Mouse (Mus musculus) megakaryocyte, adult 5-6 weeks (primary cell): ENCODE results near the gene Tpcn1. TPM values are rescaled to one million over a fixed set of nuclear protein-coding genes. Genes with fewer than 3 reads are reported as not detected.
A peak's percentile ranks its signal among the peaks of the same experiment; 100 is the strongest.
"Not testable (repeated sequence)": the region's sequence is repeated elsewhere in the genome, so short reads cannot be mapped to it uniquely, and the experiment has no call there.

Experiments used
- ATAC-seq: 2 replicates; pipeline ENCODE4 v1.8.0; 2016; ENCODE audit warnings: mild to moderate bottlenecking, inconsistent platforms; ENCODE audit not compliant: poor library complexity, severe bottlenecking
- total RNA-seq, 2 experiments: library from RNA; stranded (forward) in 1 of 2; stranded (reverse) in 1 of 2; fragments of 153-499, 151-499 nt in 1 of 2; fragments of 221-1000, 200-1000 nt in 1 of 2; gene quantifications; 2 replicates each; pipeline versions ENCODE4 v1.2.3 to v1.2.4; 2015 to 2017

Tpcn1 gene
- total RNA-seq, 2 experiments from 2014 or later, result 15.8 to 38.3 TPM

DNA sequence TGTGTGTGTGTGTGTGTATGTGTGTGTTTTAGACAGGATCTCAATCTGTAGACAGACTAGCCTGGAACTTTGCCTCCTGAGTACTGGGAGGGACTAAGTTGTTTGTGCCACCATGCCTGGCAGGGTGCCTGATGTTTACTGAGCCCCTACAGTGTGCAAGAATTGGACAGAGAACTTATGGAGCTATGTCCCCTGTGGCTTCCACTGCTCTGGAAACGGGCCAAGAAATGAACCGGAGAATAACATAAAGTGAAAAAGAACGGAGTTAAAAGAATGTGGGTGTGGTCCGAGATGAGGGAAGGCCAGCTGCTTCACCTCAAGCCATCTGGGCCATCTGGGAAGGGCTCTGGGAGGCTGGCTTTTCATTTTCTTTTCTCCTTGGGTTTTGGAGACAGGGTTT, 73.7 kb downstream of the Tpcn1 start:
- no peak for ATAC-seq

DNA sequence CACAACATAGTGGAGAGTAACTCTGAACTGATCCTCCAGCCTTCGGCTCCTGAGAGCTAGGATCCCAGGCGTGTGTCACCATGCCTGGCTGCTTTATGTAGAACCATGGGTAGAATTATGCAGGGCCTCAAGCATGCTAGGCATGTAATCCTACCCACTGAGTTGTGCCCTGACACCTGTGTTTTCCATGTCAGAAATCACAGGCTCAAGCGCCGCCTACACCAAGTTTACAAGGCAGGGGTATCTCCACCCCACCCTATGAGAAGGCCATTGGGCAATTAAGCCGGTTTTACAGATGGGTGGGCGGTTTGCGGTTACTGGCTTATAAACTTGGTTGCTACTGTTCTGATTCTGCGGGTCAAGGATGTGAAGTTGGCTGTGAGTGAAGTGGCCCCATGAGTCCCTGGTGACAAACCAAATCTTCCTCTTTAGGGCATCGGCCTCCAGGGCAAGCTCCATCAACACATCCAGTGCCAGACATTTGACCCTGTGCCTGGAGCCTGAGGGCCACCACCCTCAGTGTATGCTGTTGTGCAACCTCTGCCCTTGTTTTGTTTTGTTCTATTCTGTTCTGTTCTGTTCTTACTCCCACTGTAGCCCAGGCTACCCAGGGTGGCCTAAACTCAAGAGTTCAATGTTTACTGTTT, 74.3 kb downstream of the Tpcn1 start:
- ATAC-seq, result no peak

DNA sequence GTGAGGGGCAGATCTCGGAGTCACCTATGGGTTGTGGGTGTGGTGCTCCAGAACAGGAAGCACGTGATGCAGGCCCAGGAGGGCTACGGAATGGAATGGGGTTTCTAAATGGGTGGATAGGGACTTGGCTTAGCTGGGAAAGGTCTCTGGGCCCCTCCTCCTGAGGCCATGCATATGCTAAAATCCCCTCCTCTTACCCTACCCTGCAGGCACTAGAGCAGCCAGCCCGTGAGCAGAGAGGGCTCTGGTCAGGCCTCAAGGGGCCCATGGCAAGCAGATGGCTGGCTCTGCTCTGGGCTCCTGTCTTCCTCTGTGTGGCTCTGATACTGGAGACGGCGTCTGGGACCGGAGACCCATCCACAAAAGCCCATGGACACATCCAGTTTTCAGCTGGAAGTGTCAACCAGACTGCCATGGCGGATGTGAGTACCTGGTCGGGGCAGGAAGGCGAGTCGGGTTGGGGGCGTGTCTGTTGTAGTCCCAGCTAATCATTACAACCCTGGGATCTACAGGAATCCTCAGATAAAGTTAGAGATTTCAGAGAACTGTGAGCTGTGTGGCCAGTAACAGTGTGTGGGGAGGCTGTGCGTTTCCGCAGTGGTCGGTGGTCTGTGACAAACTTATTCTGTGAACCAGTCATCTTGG, 75.4 kb downstream of the Tpcn1 start:
- no peak for ATAC-seq

DNA sequence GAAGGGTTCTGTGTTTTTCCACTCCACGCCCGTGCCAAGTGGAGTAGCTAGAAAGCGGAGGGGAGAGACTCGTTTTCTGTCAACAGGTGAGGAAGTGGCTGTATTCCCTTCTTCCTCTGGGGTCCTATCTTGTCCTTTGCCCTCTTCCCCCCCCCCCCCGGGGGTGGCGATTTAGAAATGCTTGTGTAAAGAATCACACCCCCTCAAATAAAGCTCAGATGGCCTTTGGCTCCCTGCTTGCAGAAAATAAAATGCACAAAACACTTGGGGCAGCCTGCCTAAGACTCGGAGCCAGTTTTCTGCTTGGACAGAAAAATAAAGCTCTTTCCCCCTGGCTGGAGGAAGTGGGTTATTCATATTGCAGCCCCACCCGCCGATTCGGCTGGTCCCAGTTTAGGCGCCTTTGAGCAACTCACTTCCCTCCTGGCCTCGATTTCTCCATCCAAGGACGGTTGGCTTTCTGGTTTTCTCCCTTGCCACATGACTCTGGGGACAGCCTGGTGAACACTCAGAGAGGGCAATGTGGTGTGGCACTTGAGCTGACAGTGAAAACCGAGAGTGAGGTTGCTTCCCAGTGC, 76.7 kb downstream of the Tpcn1 start:
- peak; percentile 57 for ATAC-seq

DNA sequence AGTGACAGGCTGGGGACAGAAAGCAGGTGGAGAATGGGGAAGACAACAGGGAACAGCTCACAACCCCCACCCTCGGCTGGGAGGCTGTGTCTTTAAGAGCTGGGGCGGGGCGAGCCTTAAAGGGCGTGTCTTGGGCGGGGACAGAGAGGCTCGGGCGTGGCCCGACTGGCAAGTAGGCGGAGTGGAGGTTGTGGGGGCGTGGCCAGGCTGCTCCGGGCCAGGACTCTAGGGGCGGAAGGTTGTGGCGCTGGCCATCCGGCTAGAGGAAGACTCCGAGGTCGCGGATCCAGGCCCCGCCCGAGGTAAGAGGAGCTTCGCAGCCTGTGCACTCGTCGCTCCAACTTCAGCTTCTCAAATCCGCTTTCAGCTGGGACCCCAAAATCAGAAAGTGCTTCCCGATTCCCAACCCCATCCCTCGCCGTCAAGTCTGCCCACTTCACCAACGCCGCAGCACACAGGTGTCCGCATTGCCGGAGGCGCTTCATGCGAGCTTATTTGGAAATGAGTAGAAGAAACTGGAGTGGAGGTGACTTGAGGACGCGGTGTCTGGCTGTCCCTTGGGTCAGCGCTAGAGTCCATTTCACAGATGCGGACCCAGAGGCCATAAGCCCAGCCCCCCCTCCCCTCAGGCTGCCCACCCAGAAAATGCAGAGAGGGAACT, 77.4 kb downstream of the Tpcn1 start, which contains the start of gene Slc8b1:
Slc8b1 (plus strand) TSS at position 187 of the 661 bp plus-strand sequence.
- ATAC-seq, result peak; percentile 91

DNA sequence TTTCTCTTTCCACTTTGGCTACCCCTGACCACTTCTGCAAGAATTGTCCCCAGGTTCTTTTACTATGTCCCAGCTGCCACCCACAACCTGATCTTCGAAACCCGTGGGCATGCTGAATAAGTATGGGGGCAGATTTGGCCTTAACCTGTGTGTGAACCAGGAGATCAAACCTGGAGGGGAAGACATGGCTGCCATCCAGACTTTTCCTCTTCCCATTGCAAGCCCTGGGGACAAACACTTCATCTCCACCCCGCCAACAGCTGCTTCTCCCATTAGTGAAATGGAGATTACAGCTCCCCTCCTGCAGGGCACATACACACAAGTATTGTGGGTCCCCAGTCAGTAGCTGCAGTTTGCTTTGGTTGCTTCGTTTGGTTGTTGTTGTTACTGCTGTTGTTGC, 81.2 kb downstream of the Tpcn1 start:
- ATAC-seq, result no peak

DNA sequence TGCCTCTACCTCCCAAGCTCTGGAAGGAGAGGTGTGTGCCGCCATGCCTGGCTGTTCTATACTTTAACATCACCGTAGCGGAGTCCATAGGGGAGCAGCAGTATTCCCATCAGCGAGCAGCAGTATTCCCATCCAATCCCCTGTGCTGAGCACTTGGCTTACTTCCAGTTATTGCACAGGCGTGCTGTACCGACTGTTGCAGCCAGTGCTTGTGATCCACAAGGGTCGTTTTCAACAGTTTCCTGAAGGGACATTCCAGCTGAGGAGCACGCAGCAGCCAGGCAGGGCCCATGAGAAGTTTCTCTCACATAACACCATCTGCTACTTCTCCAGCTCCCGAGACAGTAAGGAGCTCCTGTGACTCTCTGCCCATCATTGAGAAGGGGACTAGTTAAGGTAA, 82.0 kb downstream of the Tpcn1 start:
- ATAC-seq, result no peak

DNA sequence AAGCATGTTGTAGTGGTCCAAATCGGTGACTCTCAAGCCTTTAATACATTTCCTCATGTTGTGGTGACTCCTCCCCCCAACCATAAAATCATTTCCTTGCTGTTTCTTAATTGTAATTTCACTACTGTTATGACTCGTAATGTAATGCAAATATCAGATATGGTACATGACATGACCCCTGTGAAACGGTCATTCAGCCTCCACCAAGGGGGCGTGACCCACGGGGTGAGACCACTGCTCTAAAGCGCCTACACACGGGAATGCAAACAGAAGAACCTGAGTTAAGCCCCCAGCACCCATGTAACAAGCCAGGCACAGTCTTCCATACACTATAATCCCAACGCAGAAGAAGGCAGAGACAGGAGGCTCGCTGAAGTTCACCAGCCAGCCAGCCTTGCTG, 82.7 kb downstream of the Tpcn1 start:
- ATAC-seq, result no peak

DNA sequence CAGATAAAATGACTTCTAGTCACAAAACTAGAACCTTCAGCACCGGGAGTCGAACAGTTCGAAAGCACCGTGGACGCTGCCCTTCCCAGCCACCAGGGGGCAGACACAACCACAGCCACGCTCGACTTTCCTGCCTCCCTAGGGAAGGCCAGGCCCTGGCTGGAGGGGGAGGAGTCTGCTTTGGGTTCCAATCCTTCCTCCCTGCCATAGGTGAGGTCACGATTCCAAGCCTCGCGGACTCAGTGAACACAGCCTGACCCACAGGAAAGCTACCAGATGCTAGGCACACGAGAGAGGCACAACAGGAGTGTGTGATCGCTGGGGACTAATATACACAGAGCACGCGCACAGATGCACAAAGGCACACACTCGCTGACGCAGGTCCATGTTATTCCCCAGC, 83.1 kb downstream of the Tpcn1 start:
- peak; percentile 89 for ATAC-seq

DNA sequence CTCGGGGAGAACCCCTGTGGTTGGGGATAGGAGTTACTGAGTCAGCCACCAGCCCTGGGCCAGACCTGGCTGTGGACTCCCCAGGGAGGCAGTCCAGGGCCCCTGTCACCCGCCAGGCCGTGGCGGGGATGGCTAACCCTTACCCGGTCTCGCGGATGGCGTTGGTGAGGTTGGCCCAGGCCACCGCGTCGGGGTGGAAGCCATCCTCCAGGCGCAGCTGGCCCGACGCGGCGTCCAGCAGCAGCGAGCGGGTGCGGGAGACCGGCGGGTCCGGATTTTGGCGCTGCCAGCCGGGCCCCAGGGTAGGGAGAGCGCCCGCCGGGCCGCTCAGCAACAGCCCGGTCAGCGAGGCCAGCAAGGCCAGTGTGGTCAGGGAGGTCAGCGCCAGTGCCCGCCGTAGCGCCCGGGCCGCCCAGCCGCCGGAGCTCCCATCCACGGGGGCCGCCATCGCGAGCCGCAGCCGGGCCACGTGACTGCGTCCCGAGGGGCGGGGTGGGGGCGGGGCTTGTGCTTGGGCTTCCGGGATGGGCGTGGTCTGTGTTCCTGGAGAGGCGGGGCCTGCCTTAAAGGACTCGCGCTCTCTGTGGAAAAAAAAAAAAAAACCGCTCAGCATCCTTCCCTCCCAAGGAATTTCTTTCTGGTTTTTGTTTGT, 85.2 kb downstream of the Tpcn1 start, which contains the start of gene Plbd2:
Plbd2 (minus strand) TSS at position 482 of the 652 bp plus-strand sequence.
- ATAC-seq, result peak; percentile 76

DNA sequence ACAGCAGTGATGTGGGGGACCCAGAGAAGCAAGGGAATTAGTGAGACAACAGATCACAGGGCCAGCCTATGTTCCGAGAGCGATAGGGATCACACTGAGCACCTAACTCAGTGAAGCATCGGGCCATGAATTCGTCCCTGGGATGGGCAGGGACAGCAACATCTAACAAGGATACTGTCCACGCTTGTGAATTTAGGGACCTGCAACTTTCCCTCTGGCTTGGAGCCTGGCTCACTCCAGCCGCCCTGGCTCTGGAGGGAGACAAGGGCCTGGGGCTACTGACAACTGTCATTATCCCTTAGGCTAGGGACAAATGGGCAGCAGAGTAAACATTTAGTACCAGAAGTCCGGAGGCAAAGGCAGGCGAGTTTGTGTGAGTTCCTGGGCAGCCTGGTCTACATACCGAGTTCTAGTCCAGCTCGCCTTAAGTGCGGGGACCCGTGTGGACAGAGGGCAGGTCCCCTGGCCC, 85.8 kb downstream of the Tpcn1 start:
- ATAC-seq, result no peak

DNA sequence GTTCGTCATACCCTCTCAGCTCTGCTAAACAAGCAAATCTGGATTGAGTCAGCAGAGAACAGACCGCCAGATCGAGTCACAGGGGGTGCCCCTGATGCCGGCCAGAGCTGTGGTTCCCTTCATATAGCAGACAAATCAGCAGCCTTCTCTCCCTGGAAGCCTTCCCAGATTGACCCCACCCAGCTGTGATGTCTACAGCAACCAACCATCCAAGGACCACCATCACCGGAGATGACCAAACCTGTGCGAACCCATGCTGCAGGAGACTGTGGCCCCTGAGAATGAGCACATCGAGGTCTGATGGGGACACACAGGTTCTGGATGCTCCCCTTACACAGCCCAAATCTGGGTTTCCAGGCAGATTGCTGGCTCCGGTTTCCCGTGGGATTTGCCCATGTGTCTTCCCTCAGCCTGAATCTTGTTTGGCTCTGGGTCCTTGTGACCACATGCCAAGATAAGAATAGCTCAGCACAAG, 86.3 kb downstream of the Tpcn1 start:
- no peak for ATAC-seq

DNA sequence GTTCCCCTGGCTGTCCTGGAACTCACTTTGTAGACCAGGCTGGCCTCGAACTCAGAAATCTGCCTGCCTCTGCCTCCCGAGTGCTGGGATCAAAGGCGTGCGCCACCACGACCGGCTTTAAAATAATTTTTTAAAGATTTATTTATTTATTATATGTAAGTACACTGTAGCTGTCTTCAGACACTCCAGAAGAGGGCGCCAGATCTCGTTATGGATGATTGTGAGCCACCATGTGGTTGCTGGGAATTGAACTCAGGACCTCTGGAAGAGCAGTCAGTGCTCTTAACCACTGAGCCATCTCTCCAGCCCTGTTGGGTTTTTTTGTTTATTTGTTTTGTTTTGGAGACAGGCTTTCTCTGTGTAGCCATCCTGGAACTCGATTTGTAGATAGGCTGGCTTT, 87.9 kb downstream of the Tpcn1 start:
- not testable (repeated sequence) for ATAC-seq

DNA sequence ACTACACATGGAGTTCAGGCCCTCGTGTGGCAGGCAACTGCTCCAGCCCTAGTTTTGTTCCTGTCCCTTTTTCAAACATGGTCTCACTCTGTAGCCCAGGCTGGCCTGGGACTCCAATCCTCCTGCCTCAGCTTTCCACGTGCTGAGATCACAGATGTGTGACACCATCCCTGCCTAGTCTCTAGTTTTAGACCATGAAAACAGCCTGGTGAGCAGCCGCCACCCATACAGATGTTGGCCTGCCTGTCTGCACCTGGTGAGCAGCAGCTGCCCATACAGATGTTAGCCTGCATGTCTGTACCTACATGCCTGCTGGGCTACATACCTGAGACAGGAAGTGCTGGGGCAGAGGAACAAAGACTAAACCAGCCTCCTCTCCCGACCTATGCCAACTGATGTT, 89.3 kb downstream of the Tpcn1 start:
- no peak for ATAC-seq

DNA sequence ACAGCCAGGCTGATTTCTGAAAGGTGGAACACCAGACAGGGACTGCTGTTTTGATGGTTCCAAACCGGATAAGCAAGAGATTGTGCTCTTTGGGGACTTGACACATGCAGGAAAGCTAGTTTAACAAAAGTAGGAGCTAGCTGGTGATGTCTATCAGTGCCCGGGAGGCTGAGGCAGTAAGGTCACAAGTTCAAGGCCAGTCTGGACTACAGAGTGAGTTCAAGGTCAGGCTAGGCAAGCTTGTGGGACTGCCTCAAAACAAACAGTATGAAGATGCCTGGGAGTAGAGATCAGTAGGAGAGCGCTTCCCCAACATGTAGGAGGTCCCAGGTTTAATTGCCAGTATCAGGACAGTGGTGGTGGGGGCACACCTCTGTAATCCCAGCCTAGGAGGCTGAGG, 91.4 kb downstream of the Tpcn1 start:
- no peak for ATAC-seq

DNA sequence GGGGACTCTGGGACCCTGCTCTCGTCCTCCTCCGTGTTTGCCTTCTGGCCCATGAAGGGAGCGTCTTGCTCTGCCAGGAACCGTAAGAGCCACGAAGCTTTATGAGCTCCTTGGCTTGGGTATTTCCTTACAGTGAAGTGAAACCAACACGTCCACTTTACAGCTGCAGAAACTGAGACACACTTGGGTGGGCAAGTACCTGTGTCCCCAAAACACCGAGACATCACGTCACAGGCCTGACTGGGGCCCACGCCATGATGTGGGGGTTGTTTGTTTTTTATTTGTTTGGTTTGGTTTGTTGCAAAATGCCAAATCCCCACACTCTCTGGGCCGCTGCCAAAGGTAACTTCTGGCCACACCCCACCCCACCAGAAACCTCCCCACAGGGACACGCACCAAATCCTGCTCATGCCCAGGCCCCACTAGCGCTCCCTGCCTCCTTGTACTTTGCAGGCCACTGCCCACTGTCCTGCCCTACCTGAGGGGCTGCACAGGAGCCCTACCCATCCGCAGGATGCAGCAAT, 92.7 kb downstream of the Tpcn1 start:
- no peak for ATAC-seq

DNA sequence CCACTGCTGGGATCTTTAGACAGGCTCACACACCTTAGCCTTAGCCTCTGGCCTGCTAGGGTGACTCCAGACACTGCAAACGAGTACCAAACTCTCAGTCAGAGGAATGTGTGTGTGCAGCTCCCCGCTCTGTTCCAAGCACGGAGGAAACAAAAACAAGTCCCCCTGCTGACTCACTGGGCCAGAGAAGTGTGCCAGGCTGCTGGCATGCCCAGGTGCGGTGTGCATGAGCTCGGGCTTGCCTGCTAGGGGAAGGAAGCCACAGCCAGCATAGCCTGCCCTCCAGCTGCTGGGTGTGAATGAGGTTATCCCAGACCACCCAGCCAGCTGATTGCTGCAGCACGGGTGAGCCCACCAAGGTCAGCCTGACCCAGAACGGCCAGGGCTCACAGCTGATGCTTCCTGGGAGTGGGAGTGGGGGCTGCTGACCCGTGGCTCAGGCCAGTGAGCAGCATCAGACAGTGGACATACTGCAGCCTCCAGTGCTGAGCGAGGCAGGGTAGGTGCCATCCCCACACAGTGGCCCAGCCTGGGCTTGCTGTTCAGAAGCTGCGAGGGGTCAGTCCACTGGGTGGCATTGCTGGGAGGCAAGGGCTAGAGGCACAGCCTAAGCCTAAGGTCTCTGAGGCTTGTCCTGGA, 93.3 kb downstream of the Tpcn1 start:
- ATAC-seq, result no peak

DNA sequence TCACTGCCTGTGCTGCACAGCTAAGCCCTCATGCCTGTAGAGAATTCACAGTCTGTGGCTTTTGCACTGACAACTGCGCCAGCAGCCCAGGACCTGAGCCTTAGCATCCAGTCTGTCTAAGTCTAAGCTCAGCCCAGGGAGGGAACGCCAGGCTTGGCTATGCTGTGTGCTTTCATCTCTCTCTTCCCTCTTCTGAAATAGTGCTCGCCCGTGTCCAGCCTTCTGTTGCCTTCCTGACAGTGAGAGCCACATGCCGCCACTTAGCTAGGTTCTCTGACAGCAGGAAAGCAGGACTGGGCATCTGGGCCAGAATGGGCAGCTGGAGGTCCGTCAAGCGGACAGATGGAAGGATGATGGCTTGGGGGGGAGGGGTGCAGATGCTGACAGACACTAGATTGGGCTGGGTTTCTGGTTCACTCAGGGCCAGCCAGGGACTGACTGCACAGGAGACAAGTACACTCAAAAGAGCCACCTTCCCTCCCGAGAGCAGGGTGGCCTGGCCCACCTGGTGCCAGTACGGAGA, 94.5 kb downstream of the Tpcn1 start:
- ATAC-seq, result no peak

DNA sequence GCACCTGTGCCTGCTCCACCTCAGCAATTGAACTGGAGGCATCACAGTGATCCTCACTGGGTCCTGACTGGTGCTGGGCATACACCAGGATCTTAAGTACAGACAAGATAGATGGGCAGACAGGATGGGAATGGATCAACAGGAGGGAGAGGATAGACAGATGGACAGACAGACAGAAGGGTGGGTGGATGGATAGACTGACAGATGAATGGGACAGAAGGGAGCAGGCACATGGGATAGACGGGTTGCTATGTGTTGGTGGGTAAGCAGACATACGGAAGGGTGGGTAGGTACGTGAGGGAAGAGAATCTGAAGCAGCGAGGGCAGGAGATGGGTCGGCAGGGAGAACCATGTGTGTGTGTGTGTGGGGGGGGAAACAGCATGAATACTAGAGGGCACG, 95.0 kb downstream of the Tpcn1 start:
- ATAC-seq, result no peak

DNA sequence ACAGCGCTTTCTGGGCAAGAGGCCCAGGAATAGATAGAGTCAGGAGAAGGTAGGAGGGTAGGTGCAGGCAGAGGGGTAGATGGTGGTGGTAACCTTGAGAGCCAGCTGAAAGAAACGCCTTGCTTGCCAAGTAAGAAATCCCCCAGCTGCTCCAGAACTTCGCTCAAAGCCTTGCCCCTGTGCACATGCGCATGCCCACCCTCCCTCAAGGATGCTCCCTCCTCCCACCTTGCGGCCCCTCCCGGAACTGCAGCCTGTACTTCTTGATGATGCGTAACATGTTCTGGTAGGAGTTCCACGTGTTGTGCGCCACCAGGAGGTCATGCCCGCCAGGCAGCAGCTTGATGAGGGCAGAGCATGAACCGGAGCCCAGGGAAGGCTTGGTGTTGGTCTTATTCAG, 96.0 kb downstream of the Tpcn1 start:
- no peak for ATAC-seq
